Mouse (Mus musculus): ENCODE results near the gene Camsap3. TPM values are rescaled to one million over a fixed set of nuclear protein-coding genes. Genes with fewer than 3 reads are reported as not detected.
A peak's percentile ranks its signal among the peaks of the same experiment; 100 is the strongest.

Camsap3 gene
- total RNA-seq, 2 experiments from 2014 or later, result not detected

- ATAC-seq (replicated peaks; ENCODE audit: low FRiP score, poor library complexity, severe bottlenecking), result no peak
Measured at GRCm38 (mm10) chr8:3598054-3598453, 11.0 kb downstream of the Camsap3 start.

DNA sequence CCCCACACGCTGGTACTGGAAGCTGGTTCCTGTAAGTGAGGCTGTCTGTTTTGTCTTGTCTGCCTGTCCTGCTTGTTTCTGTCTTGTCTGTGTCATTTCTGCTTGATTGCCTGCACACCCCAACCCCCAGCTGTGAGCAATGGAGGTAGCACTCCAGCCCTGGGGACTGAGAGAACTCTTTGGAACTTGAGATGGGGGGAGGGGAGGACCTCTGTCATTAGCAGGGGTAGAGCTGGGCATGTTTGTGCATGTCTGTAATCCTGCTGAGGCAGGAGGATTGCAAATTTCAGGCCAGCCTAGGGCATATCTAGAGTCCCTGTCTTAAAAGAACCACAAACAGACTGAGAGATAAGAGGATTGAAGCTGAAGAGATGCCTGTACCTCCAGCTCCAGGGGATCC, 12.1 kb downstream of the Camsap3 start:
- ATAC-seq (replicated peaks; ENCODE audit: low FRiP score, poor library complexity, severe bottlenecking), result no peak

DNA sequence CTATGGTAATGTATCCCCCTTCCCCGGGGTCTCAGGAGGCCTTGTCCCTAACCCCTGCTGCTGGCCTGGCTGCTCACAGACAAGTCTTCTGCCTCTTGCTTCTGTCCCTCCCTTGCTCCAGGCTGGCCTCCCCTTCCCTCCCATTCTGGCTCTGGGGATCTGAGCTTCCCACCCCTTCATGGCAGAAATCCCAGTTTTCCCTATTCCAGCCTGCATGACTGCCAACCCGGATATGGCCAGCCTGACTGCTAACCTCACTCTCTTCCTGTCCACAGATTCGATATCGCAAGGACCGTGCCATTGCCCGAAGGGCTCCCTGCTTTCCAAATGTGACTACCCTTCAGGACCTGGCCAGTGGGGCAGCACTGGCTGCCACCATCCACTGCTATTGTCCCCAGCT, 13.3 kb downstream of the Camsap3 start:
- no peak for ATAC-seq (replicated peaks; ENCODE audit: low FRiP score, poor library complexity, severe bottlenecking)

DNA sequence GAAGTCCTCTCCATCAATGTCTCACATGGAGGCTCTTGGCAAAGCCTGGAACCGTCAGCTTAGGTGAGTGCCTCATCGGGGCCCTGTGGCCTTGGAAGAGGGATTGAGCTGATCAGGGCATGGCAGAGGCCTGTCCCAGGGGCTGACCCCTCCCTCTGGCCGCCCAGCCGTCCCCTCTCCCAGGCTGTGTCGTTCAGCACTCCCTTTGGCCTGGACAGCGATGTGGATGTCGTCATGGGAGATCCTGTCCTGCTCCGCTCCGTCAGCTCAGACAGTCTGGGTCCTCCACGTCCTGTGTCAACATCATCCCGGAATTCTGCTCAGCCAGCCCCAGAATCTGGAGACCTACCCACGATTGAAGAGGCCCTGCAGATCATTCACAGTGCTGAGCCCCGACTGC, 16.3 kb downstream of the Camsap3 start:
- no peak for ATAC-seq (replicated peaks; ENCODE audit: low FRiP score, poor library complexity, severe bottlenecking)

- ATAC-seq (replicated peaks; ENCODE audit: low FRiP score, poor library complexity, severe bottlenecking), result no peak
Measured at GRCm38 (mm10) chr8:3606593-3606992, 19.5 kb downstream of the Camsap3 start.

GRCm38 (mm10) chr8:3607822-3608221, 20.7 kb downstream of the Camsap3 start:
- no peak for ATAC-seq (replicated peaks; ENCODE audit: low FRiP score, poor library complexity, severe bottlenecking)

- no peak for ATAC-seq (replicated peaks; ENCODE audit: low FRiP score, poor library complexity, severe bottlenecking)
Measured at GRCm38 (mm10) chr8:3609046-3609815, 22.1 kb downstream of the Camsap3 start.

GRCm38 (mm10) chr8:3609816-3610150, 22.7 kb downstream of the Camsap3 start:
- ATAC-seq (replicated peaks; ENCODE audit: low FRiP score, poor library complexity, severe bottlenecking), result no peak

DNA sequence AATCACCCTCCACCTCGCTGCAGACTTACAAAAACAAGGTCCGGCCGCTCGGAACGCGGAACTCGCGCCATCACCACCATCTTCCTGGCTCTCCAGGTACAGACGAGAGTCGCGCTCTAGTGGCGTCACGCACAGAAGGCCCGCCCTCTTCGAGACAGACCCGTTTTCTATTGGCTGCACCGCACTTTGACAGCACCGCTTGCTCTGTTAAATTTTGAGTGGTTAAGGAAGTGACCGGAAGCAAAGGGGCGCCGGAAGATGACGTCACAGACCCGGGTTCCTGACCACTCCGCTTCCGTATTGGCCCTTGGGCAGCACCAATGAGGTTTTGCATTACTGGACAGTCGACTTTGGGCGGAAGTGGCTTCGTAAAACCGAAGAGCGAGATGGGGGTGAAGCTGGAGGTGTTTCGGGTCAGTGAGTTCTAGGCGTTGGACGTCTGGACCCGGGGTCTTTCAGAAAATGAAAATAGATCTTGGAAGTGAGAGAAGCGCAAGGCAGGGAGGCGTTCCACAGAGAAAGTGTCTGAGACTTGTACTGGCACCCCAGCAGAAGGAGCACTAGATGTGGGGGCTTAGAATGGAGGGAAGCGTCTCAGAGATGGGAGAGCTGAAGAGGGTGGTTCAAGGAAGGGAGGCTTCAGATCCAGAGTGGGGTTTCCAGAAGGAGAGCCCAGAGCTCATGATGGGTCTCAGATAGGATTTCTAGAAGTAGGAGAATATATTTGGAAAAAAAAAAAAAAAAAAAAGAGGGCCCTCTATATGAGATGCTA, 34.3 kb downstream of the Camsap3 start, which contains the start of the genes Xab2 and Pet100:
Xab2 (minus strand) TSS at position 118 of the 772 bp plus-strand sequence.
Pet100 (plus strand) TSS at position 350 of the 772 bp plus-strand sequence.
- ATAC-seq (replicated peaks; ENCODE audit: low FRiP score, poor library complexity, severe bottlenecking), result peak; percentile 91

- no peak for ATAC-seq (replicated peaks; ENCODE audit: low FRiP score, poor library complexity, severe bottlenecking)
Measured at GRCm38 (mm10) chr8:3622119-3622518, 35.0 kb downstream of the Camsap3 start.

DNA sequence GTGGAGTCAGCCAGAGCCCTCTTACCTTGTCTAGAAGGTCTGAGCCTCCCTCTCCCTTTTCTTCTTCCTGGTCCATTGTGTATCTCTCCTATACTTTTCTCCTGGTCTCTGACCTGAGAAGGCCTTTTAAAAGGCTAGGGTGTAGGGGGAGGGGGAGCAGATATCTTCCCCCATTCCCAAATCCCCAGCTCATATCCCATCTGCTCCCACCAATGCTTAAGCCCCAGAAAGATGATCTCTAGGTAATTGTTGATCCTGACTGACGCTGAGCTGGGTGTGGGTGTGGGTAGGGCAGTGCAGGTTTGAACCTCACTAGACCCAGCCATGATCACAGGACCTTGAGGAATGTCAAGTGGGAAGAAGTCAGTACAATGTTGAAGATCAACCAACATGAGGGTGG, 38.4 kb downstream of the Camsap3 start, which contains the start of gene Pcp2:
Pcp2 (minus strand) TSS at position 101 of the 400 bp plus-strand sequence.
- ATAC-seq (replicated peaks; ENCODE audit: low FRiP score, poor library complexity, severe bottlenecking), result no peak

- ATAC-seq (replicated peaks; ENCODE audit: low FRiP score, poor library complexity, severe bottlenecking), result no peak
Measured at GRCm38 (mm10) chr8:3626971-3627370, 39.9 kb downstream of the Camsap3 start.

DNA sequence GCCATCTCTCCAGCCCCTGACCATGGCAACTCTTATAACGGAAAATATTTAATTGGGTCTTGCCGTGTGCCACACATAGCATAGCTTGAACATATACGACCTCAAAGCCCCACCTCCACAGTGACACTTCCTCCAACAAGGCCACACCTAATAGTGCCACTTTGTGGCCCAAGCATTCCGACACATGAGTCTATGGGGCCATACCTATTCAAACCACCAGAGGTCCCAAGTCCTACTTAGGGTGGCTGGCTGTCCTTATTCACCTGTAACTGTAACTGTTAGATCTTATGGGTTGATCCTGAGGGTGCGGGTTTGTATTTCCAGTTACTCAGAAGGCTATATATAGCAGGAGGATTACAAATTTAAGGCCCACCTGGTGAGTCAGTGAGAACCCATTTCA, 40.9 kb downstream of the Camsap3 start:
- ATAC-seq (replicated peaks; ENCODE audit: low FRiP score, poor library complexity, severe bottlenecking), result no peak

DNA sequence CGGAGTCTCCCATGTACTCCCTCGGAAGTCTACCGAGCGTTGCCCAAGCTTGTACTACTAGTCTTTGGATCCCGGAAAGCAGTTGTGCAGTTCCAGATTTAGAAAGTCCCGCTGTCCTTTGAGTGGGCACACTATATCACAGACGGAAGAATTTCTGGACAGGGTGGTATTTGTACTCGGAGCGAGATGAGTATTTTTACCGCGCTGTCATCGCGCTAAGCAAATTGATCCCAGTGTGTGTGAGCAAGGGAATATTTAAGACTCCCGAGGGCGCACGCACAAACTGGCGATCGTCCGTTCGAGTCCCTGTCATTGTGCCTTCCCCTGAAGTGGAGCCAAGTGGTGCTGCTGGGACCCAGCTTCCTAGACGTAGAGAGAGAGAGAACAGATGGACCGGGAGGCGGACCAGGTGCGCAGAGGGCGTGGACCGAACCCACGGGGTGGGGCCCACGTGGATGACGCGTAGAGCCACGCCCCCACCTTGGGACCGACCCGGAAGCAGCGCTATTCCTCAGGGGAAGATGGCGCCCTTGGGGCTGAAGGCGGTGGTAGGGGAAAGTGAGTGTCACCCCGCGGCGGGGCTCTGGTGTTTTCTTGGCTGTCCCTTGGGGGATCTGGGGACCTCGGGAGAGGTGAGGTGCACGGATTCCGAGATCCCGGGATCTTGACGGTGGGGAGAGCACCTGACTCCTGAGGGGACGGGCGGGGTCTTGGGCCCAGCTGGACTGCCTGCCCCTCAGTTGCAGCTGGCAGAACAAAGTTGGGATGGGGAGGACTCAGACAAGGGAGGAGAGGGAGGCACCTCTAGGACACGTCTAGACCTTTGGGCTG, 43.8 kb downstream of the Camsap3 start, which contains the start of gene Stxbp2:
Stxbp2 (plus strand) TSS at position 309 of the 831 bp plus-strand sequence.
- peak; percentile 97 for ATAC-seq (replicated peaks; ENCODE audit: low FRiP score, poor library complexity, severe bottlenecking)

- no peak for ATAC-seq (replicated peaks; ENCODE audit: low FRiP score, poor library complexity, severe bottlenecking)
Measured at GRCm38 (mm10) chr8:3631478-3631875, 44.4 kb downstream of the Camsap3 start.

- peak; percentile 81 for ATAC-seq (replicated peaks; ENCODE audit: low FRiP score, poor library complexity, severe bottlenecking)
Measured at GRCm38 (mm10) chr8:3645804-3646203, 58.7 kb downstream of the Camsap3 start.

- ATAC-seq (replicated peaks; ENCODE audit: low FRiP score, poor library complexity, severe bottlenecking), result no peak
Measured at GRCm38 (mm10) chr8:3646824-3647531, 59.9 kb downstream of the Camsap3 start.

DNA sequence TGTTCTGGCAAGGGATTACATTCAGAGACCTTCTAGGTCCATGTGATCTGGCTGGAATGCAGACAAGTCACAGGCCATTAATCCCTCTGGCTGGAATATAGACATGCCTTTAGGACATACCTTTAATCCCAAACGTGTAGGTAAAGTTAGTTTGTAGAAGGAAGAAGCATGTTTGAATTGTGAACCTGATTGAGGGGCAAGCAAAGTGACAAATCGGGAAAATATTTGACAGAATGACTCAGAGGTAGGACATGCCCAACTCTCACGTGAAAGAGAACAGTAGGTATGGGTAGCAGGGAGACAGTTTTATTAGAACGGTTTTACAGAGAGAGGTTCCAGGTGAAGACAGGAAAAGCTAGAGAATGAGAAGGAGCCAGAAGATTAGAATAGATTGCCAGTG, 60.5 kb downstream of the Camsap3 start:
- no peak for ATAC-seq (replicated peaks; ENCODE audit: low FRiP score, poor library complexity, severe bottlenecking)

GRCm38 (mm10) chr8:3648268-3648667, 61.2 kb downstream of the Camsap3 start:
- ATAC-seq (replicated peaks; ENCODE audit: low FRiP score, poor library complexity, severe bottlenecking), result no peak

All from erythroid progenitor cell, adult 5-6 weeks (primary cell).